Mouse (Mus musculus): ENCODE results near the gene Eno1. TPM values are rescaled to one million over a fixed set of nuclear protein-coding genes. Genes with fewer than 3 reads are reported as not detected.

Gene Eno1
- polyA plus RNA-seq, 1 experiment from 2014 or later, result 1,302 TPM

DNA sequence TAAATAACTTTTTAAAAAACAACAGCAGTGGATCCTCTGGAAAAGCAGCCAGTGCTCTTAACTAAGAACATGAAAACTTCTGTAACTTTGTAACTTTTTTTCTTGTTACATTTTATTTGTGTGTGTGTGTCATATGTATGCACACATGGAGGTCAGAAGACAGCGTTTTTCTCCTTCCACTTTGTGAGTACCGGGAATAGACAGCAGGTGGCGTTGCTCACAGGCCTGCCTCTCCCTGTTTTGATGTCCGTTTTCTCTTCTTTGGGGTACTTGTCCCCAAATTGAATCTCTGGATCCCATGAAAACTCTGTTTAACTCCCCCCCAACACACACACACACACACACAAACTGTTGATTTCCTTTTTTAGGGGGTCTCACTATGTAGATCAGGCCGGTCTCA lies 22.6 kb upstream of the Eno1 start:
- ATAC-seq (ENCODE audit: insufficient read depth, low FRiP score, low read depth), result no peak
- no peak overlapping the region for H3K4me3 ChIP-seq (replicated peaks)
- H3K4me1 ChIP-seq, result 0 out of 2 replicates have a peak, but pooled peaks cover 5% of the 10 kb centered on the region
- no peak overlapping the region for H3K9ac ChIP-seq
- H3K36me3 ChIP-seq, result no peaks in the 10 kb centered on the region
- 32% methylated on average over 5 of the region's 5 CpGs for WGBS
- H3K27me3 ChIP-seq (replicated peaks), result no peaks in the 10 kb centered on the region
- no peak overlapping the region for H3K27ac ChIP-seq
- no peaks in the 10 kb centered on the region for H3K9me3 ChIP-seq
- H3K4me2 ChIP-seq, result no peak overlapping the region

DNA sequence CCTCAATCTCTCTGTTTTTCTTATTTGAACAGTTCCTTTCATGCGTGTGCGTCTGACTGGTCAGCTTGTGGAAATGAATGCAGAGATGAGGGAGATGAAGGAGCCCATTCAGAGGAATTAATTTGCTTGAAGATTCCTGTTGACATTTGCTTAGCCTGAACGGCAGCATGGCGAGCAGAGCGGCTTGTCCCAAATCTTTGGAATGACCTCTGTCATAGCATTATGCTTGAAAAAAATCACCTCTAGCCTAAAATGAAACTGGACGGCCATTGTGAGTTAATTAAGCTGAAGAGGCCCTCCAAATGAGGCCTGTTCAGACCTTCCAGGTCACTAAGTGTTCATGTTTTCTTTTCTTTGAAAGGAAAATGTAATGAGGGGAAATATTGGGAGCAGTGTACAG lies 20.1 kb upstream of the Eno1 start:
- Histone ChIP-seq H3K4me3 (replicated peaks) (no peak overlapping the region), H3K9me3 (no peaks in the 10 kb centered on the region), H3K4me1 (0 out of 2 replicates have a peak, but pooled peaks cover 11% of the 10 kb centered on the region), H3K36me3 (no peaks in the 10 kb centered on the region), H3K27ac (no peak overlapping the region), H3K9ac (no peak overlapping the region), H3K27me3 (replicated peaks) (no peaks in the 10 kb centered on the region), H3K4me2 (no peak overlapping the region)
- WGBS, result 68% methylated on average over 6 of the region's 6 CpGs
- no peak for ATAC-seq (ENCODE audit: insufficient read depth, low FRiP score, low read depth)

DNA sequence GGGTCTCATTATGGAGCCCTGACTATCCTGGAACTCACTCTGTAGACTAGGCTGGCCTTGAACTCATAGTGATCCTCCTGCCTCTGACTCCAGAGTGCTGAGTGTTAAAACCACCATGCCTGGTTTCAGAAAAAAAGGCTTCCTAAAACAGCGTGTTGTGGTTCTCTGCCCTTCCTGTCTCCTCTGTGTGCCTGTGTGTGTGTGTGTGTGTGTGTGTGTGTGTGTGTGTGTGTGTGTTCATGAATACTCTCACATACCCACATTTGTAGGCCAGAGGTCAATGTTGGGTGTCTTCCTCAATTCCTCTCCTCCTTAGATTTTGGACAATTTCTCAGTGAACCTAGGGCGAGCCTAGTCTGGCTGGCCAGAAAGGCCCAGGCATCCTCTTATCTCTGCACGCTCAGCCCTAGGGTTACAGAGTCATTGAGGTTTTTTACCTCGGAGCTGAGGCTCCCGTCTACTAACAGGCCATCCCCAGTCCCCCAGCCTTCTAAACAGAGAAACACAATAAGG lies 19.4 kb upstream of the Eno1 start:
- H3K27me3 ChIP-seq (replicated peaks), result no peaks in the 10 kb centered on the region
- H3K4me2 ChIP-seq, result no peak overlapping the region
- no peaks in the 10 kb centered on the region for H3K36me3 ChIP-seq
- no peak overlapping the region for H3K9ac ChIP-seq
- 0 out of 2 replicates have a peak, but pooled peaks cover 11% of the 10 kb centered on the region for H3K4me1 ChIP-seq
- no peak for ATAC-seq (ENCODE audit: insufficient read depth, low FRiP score, low read depth)
- H3K9me3 ChIP-seq, result no peaks in the 10 kb centered on the region
- H3K4me3 ChIP-seq (replicated peaks), result no peak overlapping the region
- no peak overlapping the region for H3K27ac ChIP-seq
- 62% methylated on average over 5 of the region's 5 CpGs for WGBS

DNA sequence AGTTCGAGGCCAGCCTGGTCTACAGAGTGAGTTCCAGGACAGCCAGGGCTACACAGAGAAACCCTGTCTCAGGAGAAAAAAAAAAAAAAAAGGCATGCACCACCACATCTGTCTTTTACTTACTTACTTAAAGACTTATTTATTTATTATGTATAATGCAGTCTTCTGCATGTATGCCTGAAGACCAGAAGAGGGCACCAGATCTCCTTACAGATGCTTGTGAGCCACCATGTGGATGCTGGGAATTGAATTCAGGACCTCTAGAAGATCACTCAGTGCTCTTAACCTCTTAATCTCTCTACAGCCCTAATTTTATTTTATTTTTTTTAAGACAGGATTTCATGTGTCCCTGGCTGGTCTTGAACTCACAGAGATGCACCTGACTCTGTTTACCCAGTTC lies 18.6 kb upstream of the Eno1 start:
- no peak for ATAC-seq (ENCODE audit: insufficient read depth, low FRiP score, low read depth)
- WGBS, result 84% methylated on average over 1 of the region's 1 CpGs
- Histone ChIP-seq H3K27me3 (replicated peaks) (no peaks in the 10 kb centered on the region), H3K4me3 (replicated peaks) (no peak overlapping the region), H3K4me1 (0 out of 2 replicates have a peak, but pooled peaks cover 8% of the 10 kb centered on the region), H3K27ac (no peak overlapping the region), H3K9ac (no peak overlapping the region), H3K9me3 (no peaks in the 10 kb centered on the region), H3K36me3 (no peaks in the 10 kb centered on the region), H3K4me2 (no peak overlapping the region)

DNA sequence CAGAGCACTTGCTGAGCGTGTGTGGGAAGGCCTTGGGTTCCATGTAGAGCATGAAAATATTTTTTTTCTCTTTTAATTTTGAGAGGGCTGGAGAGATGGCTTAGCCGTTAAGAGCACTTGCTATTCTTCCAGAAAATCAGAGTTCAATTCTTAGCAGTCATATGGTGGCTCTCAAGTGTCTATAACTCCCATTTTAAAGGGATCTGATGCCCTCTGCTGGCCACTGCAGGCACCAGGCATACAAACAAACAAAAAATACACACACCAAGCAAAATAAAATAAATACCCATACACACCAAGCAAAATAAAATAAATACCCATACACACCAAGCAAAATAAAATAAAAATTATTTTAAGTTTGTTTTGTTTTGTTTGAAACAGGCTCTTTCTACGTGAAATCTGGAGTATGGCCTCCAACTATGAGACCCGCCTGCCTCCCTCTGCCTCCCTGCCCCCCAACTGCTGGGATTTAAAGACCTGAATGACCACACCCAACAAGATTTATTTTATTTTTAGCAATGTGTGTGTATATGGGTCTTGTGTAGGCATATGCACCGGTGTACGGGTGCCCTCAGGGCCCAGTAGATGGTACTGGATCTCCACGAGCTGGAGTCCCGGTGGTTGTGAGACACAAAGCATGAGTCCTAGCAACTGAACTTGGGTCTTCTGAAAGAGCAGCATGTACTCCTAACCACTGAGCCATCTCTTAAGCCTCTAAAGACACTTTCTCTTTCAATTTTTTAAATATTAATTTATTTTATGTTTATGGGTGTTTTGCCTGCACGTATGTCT lies 16.8 kb upstream of the Eno1 start:
- ATAC-seq (ENCODE audit: insufficient read depth, low FRiP score, low read depth), result no peak
- Histone ChIP-seq H3K9me3 (no peaks in the 10 kb centered on the region), H3K4me1 (0 out of 2 replicates have a peak, but pooled peaks cover 6% of the 10 kb centered on the region), H3K27me3 (replicated peaks) (no peaks in the 10 kb centered on the region), H3K27ac (no peak overlapping the region), H3K4me2 (no peak overlapping the region), H3K36me3 (no peaks in the 10 kb centered on the region), H3K4me3 (replicated peaks) (no peak overlapping the region), H3K9ac (no peak overlapping the region)
- WGBS, result 69% methylated on average over 9 of the region's 9 CpGs

DNA sequence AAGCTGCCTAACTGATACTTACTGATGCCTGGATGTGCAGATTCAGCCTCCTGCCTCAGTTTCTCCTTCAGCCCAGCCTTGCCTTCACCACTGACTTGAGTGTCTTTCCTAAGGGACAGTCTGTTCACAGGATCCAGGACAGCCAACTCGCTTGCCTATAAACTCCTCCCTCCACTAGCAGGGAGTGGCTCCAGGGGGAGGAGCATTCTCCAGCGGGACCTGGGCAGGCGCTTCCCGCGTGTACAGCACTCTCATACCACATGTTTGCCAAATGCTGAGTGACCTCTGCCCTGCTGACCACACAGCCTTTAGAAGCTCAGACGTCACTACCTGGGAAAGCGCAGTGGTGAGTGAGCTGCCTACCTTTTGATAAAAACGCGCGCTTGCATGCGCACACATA lies 15.9 kb upstream of the Eno1 start:
- ATAC-seq (ENCODE audit: insufficient read depth, low FRiP score, low read depth), result peak; percentile 74
- H3K9ac ChIP-seq, result no peak overlapping the region
- H3K4me1 ChIP-seq, result 0 out of 2 replicates have a peak, but pooled peaks cover 6% of the 10 kb centered on the region
- H3K4me2 ChIP-seq, result peak overlapping the region; percentile 54
- no peaks in the 10 kb centered on the region for H3K27me3 ChIP-seq (replicated peaks)
- no peaks in the 10 kb centered on the region for H3K9me3 ChIP-seq
- H3K27ac ChIP-seq, result no peak overlapping the region
- no peaks in the 10 kb centered on the region for H3K36me3 ChIP-seq
- peak overlapping the region; percentile 24 for H3K4me3 ChIP-seq (replicated peaks)
- WGBS, result 17% methylated on average over 11 of the region's 11 CpGs

DNA sequence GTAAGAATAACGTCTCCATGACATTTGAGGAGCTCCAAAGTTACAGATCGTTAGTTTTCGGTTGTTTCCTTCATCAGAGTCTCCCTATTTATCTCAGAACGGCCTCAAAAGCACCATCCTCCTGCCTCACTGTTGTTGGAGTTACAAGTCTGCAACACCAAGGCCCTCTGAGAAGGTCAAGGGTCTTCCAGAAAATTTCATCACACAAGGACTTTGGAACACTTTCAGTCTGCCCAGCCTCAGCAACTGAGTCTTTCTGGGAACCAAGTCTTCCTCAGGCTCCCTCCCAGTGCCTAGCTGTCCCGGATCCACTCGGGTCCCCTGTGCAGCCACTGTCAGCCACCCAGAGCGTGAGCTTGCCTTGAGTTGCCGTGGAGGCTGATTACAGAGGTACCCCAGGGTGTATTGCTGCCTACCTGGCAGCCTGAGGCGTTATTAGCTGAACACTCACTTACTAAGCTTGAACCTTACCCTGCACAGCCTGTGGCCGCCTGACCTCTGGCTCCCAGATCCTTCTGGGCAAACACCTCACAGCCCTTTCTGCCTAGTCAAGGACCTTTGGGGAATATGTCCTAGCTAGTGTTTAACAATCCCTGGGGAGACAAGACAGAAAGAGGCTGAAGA lies 15.4 kb upstream of the Eno1 start:
- 0 out of 2 replicates have a peak, but pooled peaks have one; percentile 37 for ATAC-seq (ENCODE audit: insufficient read depth, low FRiP score, low read depth)
- no peaks in the 10 kb centered on the region for H3K27me3 ChIP-seq (replicated peaks)
- WGBS, result 46% methylated on average over 10 of the region's 10 CpGs
- no peak overlapping the region for H3K27ac ChIP-seq
- H3K9me3 ChIP-seq, result no peaks in the 10 kb centered on the region
- H3K36me3 ChIP-seq, result no peaks in the 10 kb centered on the region
- H3K4me2 ChIP-seq, result peak overlapping the region; percentile 54
- H3K4me3 ChIP-seq (replicated peaks), result peak overlapping the region; percentile 24
- 0 out of 2 replicates have a peak, but pooled peaks cover 6% of the 10 kb centered on the region for H3K4me1 ChIP-seq
- H3K9ac ChIP-seq, result no peak overlapping the region

DNA sequence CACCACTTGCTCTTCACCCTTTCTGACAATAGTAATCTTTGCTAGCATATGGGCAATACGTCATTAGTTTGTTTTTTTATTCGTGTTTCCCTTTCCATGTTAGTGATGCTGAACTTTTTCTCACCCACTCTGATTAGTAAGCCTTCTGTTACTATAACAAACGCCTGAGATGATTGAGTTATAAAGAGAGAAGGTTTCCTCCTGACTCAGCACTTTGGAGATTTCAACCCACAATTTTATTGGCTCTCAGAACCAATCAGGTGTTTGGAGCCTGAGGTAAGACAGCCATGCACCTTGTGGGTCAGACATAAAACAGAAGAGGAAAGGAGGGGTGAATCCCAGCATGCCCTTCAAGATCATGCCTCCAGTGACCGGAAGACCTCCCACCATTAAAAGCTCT lies 12.7 kb upstream of the Eno1 start:
- Histone ChIP-seq H3K27ac (no peak overlapping the region), H3K4me1 (peaks cover 11% of the 10 kb centered on the region; the same call in 1 of the 2 replicates), H3K27me3 (replicated peaks) (no peaks in the 10 kb centered on the region), H3K9ac (no peak overlapping the region), H3K9me3 (no peaks in the 10 kb centered on the region), H3K36me3 (no peaks in the 10 kb centered on the region), H3K4me3 (replicated peaks) (no peak overlapping the region), H3K4me2 (no peak overlapping the region)
- 84% methylated on average over 4 of the region's 4 CpGs for WGBS
- no peak for ATAC-seq (ENCODE audit: insufficient read depth, low FRiP score, low read depth)

DNA sequence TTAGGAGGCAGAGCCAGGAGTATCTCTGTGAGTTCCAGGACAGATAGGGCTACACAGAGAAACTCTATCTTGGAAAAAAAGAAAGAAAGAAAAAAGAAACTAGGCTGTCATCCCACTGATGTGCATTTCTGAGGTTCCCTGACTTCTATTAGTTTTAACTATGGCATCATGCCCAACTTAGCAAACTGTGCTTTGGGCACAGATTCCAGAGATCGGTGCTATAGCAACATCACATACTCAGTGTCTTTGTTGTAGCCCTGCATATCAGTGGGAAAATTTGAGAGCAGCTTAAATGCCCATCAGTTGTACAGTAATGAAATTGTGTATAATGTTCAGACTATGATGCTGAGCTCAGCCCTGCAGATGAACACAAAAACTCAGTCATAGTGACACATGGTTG lies 10.8 kb upstream of the Eno1 start:
- 80% methylated on average over 1 of the region's 1 CpGs for WGBS
- Histone ChIP-seq H3K9me3 (no peaks in the 10 kb centered on the region), H3K4me1 (peaks cover 12% of the 10 kb centered on the region; the same call in 1 of the 2 replicates), H3K27me3 (replicated peaks) (no peaks in the 10 kb centered on the region), H3K36me3 (no peaks in the 10 kb centered on the region), H3K27ac (no peak overlapping the region), H3K4me3 (replicated peaks) (no peak overlapping the region), H3K4me2 (no peak overlapping the region), H3K9ac (no peak overlapping the region)
- no peak for ATAC-seq (ENCODE audit: insufficient read depth, low FRiP score, low read depth)

DNA sequence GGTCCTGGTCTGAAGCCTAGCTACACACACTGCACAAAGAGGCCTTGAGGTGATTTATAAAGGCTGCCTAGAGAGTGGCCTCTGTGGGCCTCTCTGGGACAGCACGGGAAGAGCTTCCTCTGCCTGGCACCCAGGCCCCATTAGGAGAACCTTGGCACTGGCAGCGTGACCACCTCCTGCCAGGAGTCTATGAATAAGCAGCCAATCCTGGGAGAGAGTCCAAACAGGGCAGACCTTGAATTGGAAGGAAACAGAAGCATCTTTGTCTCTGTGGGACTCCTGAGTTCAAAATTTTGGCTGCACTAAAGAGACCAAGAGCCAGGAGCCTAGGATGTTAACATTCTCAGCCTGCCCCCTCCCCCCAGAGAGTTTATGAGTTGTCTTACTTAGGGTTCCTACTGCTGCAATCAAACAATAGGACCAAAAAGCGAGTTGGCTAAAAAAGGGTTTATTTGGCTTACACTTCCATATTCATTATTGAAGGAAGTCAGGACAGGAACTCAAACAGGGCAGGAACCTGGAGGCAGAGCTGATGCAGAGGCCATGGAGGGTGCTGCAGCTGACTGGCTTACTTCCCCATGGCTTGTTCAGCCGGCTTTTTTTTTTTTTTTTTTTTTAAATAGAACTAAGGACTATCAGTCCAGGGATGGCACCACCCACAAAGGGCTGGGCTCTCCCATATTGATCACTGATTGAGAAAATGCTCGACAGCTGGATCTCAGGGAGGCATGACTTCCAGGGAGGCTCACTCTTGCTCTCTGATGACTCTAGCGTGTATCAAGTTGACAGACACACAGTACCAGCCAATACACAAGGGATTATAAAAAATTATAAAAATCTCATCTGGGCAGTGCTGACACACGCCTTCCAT lies 9.5 kb upstream of the Eno1 start:
- Histone ChIP-seq H3K4me2 (no peak overlapping the region), H3K27me3 (replicated peaks) (no peaks in the 10 kb centered on the region), H3K9ac (no peak overlapping the region), H3K4me3 (replicated peaks) (no peak overlapping the region), H3K9me3 (no peaks in the 10 kb centered on the region), H3K27ac (0 out of 2 replicates have a peak overlapping the region, but pooled peaks have one; percentile 16), H3K4me1 (peaks cover 17% of the 10 kb centered on the region), H3K36me3 (no peaks in the 10 kb centered on the region)
- WGBS, result 56% methylated on average over 7 of the region's 7 CpGs
- ATAC-seq (ENCODE audit: insufficient read depth, low FRiP score, low read depth), result no peak

DNA sequence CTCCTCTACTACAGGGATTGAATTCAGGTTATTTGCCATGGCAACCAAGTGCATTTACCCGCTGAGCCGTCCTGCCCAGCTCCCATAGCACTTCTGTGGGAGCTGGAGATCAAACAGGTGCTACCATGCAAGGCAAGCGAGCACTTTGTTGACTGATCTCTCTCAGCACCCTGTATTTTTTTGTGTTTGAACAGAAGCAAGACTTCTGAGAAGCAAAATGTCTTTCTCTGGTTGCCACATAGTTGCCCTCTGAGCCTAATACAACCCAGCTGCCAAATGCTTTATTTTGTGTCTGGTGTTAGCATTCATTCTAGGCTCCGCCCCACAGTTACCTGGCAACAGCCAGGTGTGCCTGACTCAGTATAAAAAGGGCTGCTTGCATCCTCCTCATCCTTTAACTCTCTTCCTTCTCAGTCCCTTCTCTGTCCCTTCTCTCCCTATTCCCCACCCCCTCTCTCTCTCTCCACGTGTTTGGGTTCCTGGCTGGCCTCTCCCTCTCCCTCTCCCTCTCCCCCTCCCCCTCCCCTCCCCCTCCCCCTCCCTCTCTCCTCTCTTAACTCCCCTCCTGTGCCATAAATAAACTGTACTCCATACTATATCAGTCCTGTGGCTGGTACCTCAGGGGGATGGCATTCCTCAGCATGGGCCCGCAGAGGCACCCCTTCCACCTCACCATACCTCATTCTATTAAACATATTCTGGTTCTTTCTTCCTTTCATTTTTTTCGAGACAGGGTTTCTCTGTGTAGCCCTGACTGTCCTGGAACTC lies 7.8 kb upstream of the Eno1 start:
- H3K4me3 ChIP-seq (replicated peaks), result no peak overlapping the region
- 40% methylated on average over 7 of the region's 7 CpGs for WGBS
- no peaks in the 10 kb centered on the region for H3K36me3 ChIP-seq
- H3K9me3 ChIP-seq, result no peaks in the 10 kb centered on the region
- no peak for ATAC-seq (ENCODE audit: insufficient read depth, low FRiP score, low read depth)
- no peak overlapping the region for H3K9ac ChIP-seq
- no peaks in the 10 kb centered on the region for H3K27me3 ChIP-seq (replicated peaks)
- no peak overlapping the region for H3K27ac ChIP-seq
- H3K4me1 ChIP-seq, result peaks cover 18% of the 10 kb centered on the region
- H3K4me2 ChIP-seq, result no peak overlapping the region
